Mouse (Mus musculus) cerebellum, adult 9-11 months (tissue): ENCODE measurements around the gene Il9r.

Experiments used
- DNase-seq: peaks from one replicate; pipeline ENCODE4 v3.0.0; 2022

Gene Il9r

GRCm38 (mm10) chr11:32157791-32158594, 42.1 kb downstream of the Il9r start:
- DNase-seq = peak; percentile 52

GRCm38 (mm10) chr11:32156854-32157630, 43.0 kb downstream of the Il9r start:
- no peak for DNase-seq

GRCm38 (mm10) chr11:32153216-32153615, 46.9 kb downstream of the Il9r start:
- no peak for DNase-seq

DNA sequence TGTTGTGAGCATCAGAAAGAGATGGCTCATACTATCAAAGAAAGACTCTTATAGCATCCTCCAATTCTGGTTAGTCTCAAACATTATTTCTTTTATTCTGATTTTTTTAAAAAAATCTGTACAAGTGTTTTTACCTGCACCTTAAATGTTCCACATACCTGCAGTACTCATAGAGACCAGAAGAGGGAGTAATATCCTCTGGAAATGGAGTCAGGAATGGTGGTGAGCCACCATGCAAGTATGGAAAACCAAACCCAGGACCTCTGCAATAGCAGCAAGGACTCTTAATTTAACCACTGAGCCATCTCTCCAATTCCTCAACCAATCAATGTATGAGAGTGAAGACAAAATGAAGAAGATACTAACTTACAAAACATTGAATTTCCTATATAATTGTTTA, 47.3 kb downstream of the Il9r start:
- no peak for DNase-seq

DNA sequence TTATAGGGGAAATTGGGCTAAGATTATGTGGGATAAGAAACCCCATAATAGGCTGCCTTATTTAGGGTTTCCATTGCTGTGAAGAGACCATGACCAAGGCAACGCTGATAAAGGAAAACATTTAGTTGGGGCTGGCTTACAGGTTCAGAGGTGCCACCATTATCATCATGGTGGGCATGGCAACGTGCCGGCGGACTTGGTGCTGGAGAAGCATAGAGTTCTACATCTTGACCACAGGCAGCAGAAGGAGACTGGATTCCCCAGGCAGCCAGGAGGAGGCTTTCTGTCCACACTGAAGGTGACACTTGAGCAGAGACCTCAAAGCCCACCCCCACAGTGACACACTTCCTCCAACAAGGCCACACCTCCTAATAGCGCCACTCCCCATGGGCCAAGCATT, 48.8 kb downstream of the Il9r start:
- DNase-seq = no peak

- DNase-seq = no peak
Observed at GRCm38 (mm10) chr11:32149605-32150004, 50.5 kb downstream of the Il9r start.

DNA sequence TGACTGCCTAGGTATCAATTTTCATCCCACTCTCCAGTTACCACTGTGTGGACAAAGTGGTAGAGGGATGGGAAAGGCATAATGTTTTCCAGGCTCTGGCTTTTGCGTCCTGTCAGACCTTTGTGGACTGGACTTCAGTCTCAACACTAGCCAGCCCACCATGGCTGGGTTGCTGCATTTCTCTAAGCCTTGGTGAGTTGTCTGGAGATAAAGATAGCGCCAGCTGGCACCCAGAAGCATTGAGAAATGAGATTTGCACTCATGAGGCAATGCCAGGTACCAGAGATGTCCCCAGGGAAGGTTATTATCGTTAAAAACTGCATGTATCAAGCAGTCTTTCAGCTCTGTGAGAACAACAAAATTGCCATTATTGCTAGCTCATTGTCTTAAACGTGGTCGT, 57.3 kb downstream of the Il9r start:
- no peak for DNase-seq

DNA sequence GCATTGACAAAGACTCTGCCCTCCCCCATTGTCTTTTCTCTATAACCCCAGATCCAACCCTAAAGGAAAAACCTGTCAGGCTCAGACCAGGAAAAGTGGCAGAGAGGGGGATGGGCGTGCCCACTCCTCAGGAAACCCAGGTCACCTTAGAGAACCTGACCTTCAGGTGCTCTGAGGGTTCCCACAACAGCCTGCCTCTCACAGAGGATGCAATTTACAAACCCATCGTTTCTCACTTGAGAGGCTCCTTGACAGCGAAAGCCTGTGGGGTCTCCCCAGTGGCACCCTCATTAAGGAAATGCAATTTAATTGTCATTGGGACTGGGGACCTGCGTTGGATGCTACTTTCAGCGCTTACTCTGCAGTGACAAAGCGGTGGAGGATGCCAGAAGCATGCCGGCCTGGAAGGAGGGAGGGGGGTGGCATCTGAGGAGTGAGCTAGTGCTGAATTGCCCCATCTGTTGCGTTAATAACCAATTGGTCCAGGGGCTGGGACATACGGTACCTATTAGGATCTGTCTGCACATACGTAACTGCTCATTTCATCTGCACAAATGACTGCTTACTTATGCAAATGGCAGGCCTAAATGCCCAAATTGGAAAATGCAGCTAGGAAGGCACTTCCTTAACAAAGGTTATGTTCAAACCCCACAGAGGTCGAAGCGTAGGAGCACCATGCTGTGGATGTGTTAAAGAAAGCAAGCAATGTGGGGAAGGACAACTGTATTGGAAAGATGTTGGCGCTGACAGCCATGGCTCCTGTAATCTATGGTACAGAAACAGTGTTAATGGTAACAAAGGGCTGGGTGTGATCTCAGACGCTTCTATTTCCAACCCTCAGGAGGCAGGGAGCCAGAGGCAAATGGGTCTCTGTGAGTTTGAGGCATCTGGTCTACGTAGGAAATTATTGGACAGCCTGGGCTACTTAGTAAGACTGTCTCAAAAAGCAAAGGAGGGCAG, 58.2 kb downstream of the Il9r start:
- no peak for DNase-seq

DNA sequence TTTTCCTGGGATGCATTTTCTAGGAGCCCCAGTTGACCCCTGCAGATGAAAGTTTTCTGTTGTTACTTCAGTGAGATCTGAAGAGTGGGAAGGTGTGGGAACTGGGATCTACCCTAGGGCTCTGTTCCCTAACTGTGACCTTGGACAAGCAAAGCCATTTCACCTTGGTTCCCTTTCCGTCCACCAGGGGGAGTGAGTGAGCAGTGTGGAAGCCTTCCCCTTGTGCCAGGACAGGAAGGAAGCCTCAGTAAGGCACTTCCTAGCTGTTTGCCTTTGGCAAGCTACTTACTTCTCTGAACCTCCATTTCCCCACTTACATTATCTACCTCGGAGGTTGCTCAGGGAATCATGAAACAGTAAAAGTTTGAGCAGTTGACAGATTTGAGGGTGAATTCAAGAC, 59.0 kb downstream of the Il9r start:
- DNase-seq = peak; percentile 50

- DNase-seq = no peak
Observed at GRCm38 (mm10) chr11:32139528-32139961, 60.5 kb downstream of the Il9r start.

DNA sequence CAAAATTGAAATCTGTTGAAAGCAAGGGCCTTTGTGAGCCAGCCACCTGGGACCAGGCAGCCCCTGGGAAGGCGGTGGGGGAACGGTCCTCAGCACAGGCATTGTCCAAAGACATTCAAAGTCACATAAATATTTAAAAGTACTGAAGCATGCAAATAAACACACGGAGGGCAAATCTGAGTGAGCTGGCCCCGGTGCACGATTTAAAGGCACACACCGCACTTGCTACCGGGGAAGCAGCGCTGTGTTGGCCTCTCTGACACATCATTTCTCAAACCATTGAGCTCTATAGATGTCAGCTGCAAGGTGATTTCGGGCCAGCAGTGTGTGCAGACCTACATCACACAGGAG, 61.5 kb downstream of the Il9r start:
- no peak for DNase-seq

DNA sequence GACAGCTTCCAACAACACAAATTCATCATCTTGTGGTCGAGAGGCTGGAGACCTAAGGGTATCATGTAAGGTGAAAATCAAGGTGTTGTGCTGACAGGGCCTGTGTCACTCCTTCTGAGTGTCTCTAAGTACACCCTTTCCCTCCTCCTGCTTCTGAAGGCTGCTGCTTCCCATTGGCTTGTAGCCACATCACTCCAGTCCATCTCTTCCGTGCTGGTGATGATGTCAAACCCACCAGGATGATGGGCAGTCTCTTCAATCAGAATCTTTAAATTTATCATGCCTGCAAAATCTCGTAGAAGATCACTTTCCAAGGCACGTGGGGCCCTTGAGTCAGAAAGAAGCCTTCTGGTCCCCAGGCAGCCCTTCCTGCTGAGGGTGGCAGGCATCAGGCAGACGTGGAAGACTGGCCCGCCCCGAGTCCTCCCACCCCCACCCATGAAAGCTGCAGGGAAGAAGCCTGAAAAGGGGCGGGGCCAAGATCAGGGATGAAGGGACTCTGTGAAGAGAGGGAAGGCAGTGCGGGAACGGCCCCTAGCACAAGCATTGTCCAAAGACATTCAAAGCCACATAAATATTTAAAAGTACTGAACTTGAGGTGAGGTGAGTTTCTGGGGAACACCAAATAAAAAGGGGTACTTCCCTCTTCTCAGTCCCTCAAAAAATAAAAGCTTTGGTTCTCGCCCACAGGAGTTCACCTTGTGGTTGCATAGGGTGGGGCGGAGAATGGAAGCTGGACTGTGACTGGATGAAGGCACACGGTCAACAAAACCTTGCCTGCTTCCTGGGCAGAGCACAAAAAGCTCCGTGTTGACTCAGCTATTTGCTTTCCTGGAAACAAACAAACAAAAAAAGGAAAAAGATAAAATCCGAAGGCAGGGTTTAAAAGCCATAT, 62.1 kb downstream of the Il9r start:
- no peak for DNase-seq
